Mouse (Mus musculus): ENCODE data around the gene Cyb5b.

DNA sequence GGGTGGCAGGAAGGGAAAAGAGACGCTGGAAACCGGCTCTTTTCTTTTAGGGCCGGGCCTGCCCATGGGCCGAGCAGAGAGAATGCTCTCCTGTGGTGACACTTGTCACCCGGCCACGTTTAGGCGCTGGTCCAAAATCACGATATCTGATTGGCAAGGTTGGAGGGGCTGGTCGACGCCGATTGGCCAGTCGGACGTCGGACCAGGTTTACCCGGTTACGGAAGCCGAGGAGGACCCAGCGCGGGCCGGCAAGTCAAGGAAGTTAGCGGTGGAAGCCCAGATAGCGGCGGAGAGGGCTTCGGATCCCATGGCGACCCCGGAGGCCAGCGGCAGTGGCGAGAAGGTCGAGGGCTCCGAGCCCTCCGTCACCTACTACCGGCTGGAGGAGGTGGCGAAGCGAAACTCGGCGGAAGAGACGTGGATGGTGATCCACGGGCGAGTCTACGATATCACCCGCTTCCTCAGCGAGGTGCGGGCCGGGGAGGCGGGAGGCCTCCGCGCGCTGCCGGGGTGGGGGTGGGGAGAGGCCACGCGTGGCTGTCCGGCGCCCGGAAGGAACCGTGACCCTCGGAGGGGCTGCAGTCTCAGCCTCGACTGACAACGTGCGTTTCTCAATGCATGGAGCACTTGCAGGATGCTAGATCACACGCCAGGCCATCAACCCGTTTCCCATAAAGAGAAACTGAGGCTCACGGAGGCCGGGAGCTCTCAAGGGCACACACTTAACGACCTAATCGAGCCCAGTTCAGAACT is at the start of gene Cyb5b:
- TF ChIP-seq CTCF (IDR thresholded peaks at IDR 0.05; ENCODE audit: extremely low read depth, insufficient read depth, insufficient read length, insufficient replicate concordance) (no peak), POLR2A (IDR thresholded peaks at IDR 0.05; ENCODE audit: low read depth, low read length) (no peak; the same call in none of the 2 replicates)
